Mouse (Mus musculus) G1E (cell line): ENCODE measurements around the gene Arhgap10. TPM values are rescaled to one million over a fixed set of nuclear protein-coding genes. Genes with fewer than 3 reads are reported as not detected.

ENCODE experiments used
- ATAC-seq: 2 replicates; pipeline ENCODE4 v1.8.0; 2016; ENCODE audit warnings: mild to moderate bottlenecking; ENCODE audit not compliant: insufficient number of reproducible peaks, poor library complexity, low FRiP score, severe bottlenecking; ENCODE audit errors: extremely low read depth
- DNase-seq: peaks from one replicate; pipeline ENCODE4 v3.0.0; 2012; ENCODE audit warnings: low spot score
- H3K27me3 ChIP-seq: 2 replicates; pipeline ENCODE4 v1.6.1; 2012; ENCODE audit warnings: mild to moderate bottlenecking, low read length, inconsistent platforms; ENCODE audit not compliant: insufficient read depth
- H3K36me3 ChIP-seq: replicated peaks from 2 replicates; pipeline ENCODE3; 2012; ENCODE audit warnings: mild to moderate bottlenecking, inconsistent platforms
- H3K4me1 ChIP-seq: 2 replicates; pipeline ENCODE4 v1.6.1; 2012; ENCODE audit warnings: low read depth, low read length, inconsistent platforms, mixed read lengths; ENCODE audit not compliant: insufficient read depth
- H3K4me3 ChIP-seq: 2 replicates; pipeline ENCODE4 v1.5.1; 2012; ENCODE audit warnings: low read depth, mild to moderate bottlenecking, inconsistent platforms, low read length, moderate library complexity, mixed read lengths
- H3K9me3 ChIP-seq: replicated peaks from 2 replicates; pipeline ENCODE4 v1.6.1; 2012; ENCODE audit warnings: inconsistent platforms
- CTCF ChIP-seq: IDR thresholded peaks from 2 replicates; pipeline ENCODE4 v1.5.1; 2012; ENCODE audit warnings: low read depth, low read length, inconsistent platforms, mixed read lengths
- GATA1 ChIP-seq: IDR thresholded peaks from 2 replicates; pipeline ENCODE4 v1.6.1; 2012; ENCODE audit warnings: borderline replicate concordance, low read length, inconsistent platforms, mixed read lengths
- GATA2 ChIP-seq: IDR thresholded peaks from 2 replicates; pipeline ENCODE4 v1.6.1; 2012; ENCODE audit warnings: low read depth, low read length, inconsistent platforms, borderline replicate concordance
- POLR2AphosphoS5 ChIP-seq: IDR thresholded peaks from 2 replicates; pipeline ENCODE4 v1.6.1; 2012; ENCODE audit warnings: low read depth, low read length, inconsistent platforms; ENCODE audit not compliant: insufficient replicate concordance
- TAL1 ChIP-seq: conservative IDR thresholded peaks from 2 replicates; pipeline ENCODE4 v1.6.1; 2012; ENCODE audit warnings: low read depth, low read length, inconsistent platforms, mixed read lengths
- polyA plus RNA-seq: library from polyadenylated mRNA; stranded (reverse); fragments of >175 nt; gene quantifications from 2 replicates; pipeline ENCODE4 v1.2.3, GENCODE M21; 2012
- total RNA-seq, 2 experiments: library from RNA; stranded (forward) in 1 of 2; stranded (reverse) in 1 of 2; fragments of 200-1000 nt in 1 of 2; fragments of >200 nt in 1 of 2; fragmentation: Nextera tagmentation in 1 of 2; gene quantifications; 2 replicates each; pipeline ENCODE4 v1.2.3; 2014 to 2017

Arhgap10 gene
- total and polyA plus RNA-seq, 3 experiments: 20.3 to 26.1 (median 22.7) TPM

- Histone ChIP-seq H3K4me1 (no peaks in the 10 kb centered on the region), H3K4me3 (no peak overlapping the region), H3K36me3 (peaks cover 65% of the 10 kb centered on the region), H3K9me3 (no peaks in the 10 kb centered on the region), H3K27me3 (no peaks in the 10 kb centered on the region)
- ATAC-seq: no peak
- DNase-seq: no peak
- TF ChIP-seq TAL1 (no peak), GATA2 (no peak), CTCF (no peak), POLR2AphosphoS5 (no peak), GATA1 (no peak)
These were observed 133.7 kb downstream of the Arhgap10 start for GRCm38 (mm10) chr8:77384080-77384479.

GRCm38 (mm10) chr8:77383671-77384070 lies 134.1 kb downstream of the Arhgap10 start:
- Histone ChIP-seq H3K9me3 (no peaks in the 10 kb centered on the region), H3K36me3 (peaks cover 69% of the 10 kb centered on the region), H3K4me3 (no peak overlapping the region), H3K27me3 (no peaks in the 10 kb centered on the region), H3K4me1 (no peaks in the 10 kb centered on the region)
- no peak for ATAC-seq
- DNase-seq: no peak
- TF ChIP-seq POLR2AphosphoS5: no peak
- no peak for TF ChIP-seq GATA1
- TF ChIP-seq TAL1: no peak
- TF ChIP-seq CTCF: no peak
- no peak for TF ChIP-seq GATA2

- no peak for DNase-seq
- Histone ChIP-seq H3K36me3 (peaks cover 68% of the 10 kb centered on the region), H3K4me1 (peaks cover 7% of the 10 kb centered on the region), H3K27me3 (no peaks in the 10 kb centered on the region), H3K9me3 (no peaks in the 10 kb centered on the region), H3K4me3 (no peak overlapping the region)
- TF ChIP-seq CTCF (no peak), GATA2 (no peak), POLR2AphosphoS5 (no peak), GATA1 (no peak), TAL1 (no peak)
- no peak for ATAC-seq
These were observed 136.9 kb downstream of the Arhgap10 start for GRCm38 (mm10) chr8:77380844-77381243.

GRCm38 (mm10) chr8:77379300-77379699 lies 138.5 kb downstream of the Arhgap10 start:
- Histone ChIP-seq H3K4me1 (peaks cover 7% of the 10 kb centered on the region), H3K4me3 (no peak overlapping the region), H3K9me3 (no peaks in the 10 kb centered on the region), H3K36me3 (peaks cover 70% of the 10 kb centered on the region), H3K27me3 (no peaks in the 10 kb centered on the region)
- no peak for ATAC-seq
- peak; percentile 26 for DNase-seq
- no peak for TF ChIP-seq GATA1
- no peak for TF ChIP-seq POLR2AphosphoS5
- no peak for TF ChIP-seq GATA2
- TF ChIP-seq CTCF: peak; percentile 68

GRCm38 (mm10) chr8:77376451-77376853 lies 141.3 kb downstream of the Arhgap10 start:
- DNase-seq (no peak), ATAC-seq (no peak)
- Histone ChIP-seq H3K9me3 (no peaks in the 10 kb centered on the region), H3K4me1 (peaks cover 7% of the 10 kb centered on the region), H3K27me3 (no peaks in the 10 kb centered on the region), H3K4me3 (no peak overlapping the region), H3K36me3 (peaks cover 76% of the 10 kb centered on the region)
- TF ChIP-seq TAL1 (no peak), GATA1 (no peak), POLR2AphosphoS5 (no peak), CTCF (no peak), GATA2 (no peak)

GRCm38 (mm10) chr8:77375999-77376398 lies 141.8 kb downstream of the Arhgap10 start:
- TF ChIP-seq TAL1 (no peak), GATA1 (no peak), CTCF (no peak), GATA2 (no peak), POLR2AphosphoS5 (no peak)
- no peak for ATAC-seq
- Histone ChIP-seq H3K4me3 (no peak overlapping the region), H3K36me3 (peaks cover 75% of the 10 kb centered on the region), H3K27me3 (no peaks in the 10 kb centered on the region), H3K9me3 (no peaks in the 10 kb centered on the region), H3K4me1 (peaks cover 7% of the 10 kb centered on the region)
- no peak for DNase-seq

GRCm38 (mm10) chr8:77371006-77371405 lies 146.7 kb downstream of the Arhgap10 start:
- Histone ChIP-seq H3K27me3 (no peaks in the 10 kb centered on the region), H3K36me3 (peaks cover 71% of the 10 kb centered on the region), H3K9me3 (no peaks in the 10 kb centered on the region), H3K4me3 (no peak overlapping the region), H3K4me1 (no peaks in the 10 kb centered on the region)
- ATAC-seq: no peak
- no peak for DNase-seq
- TF ChIP-seq GATA2 (no peak), TAL1 (no peak), GATA1 (no peak), CTCF (no peak), POLR2AphosphoS5 (no peak)
